Mouse (Mus musculus) small intestine, adult 2 months (tissue): ENCODE results near the gene Tubb2a. TPM values are rescaled to one million over a fixed set of nuclear protein-coding genes. Genes with fewer than 3 reads are reported as not detected.

Experiments used
- H3K27ac ChIP-seq: fragments of 200-500 bp; 2 replicates; pipeline ENCODE4 v1.5.1; 2012; ENCODE audit warnings: low read depth, low read length, control low read depth, inconsistent platforms; ENCODE audit not compliant: insufficient read depth
- H3K27me3 ChIP-seq: fragments of 200-500 bp; 2 replicates; pipeline ENCODE4 v1.6.1; 2012; ENCODE audit warnings: mild to moderate bottlenecking, moderate library complexity, low read length, inconsistent platforms; ENCODE audit not compliant: control insufficient read depth, insufficient read depth
- H3K36me3 ChIP-seq: fragments of 200-500 bp; 2 replicates; pipeline ENCODE4 v1.6.1; 2012; ENCODE audit warnings: mild to moderate bottlenecking, low read length, control low read depth, inconsistent platforms; ENCODE audit not compliant: control insufficient read depth, insufficient read depth
- H3K4me1 ChIP-seq: fragments of 200-500 bp; 2 replicates; pipeline ENCODE4 v1.6.1; 2012; ENCODE audit warnings: low read length, inconsistent platforms, mixed read lengths; ENCODE audit not compliant: control insufficient read depth, insufficient read depth, insufficient read length
- H3K4me3 ChIP-seq: fragments of 200-500 bp; 2 replicates; pipeline ENCODE4 v1.5.1; 2012; ENCODE audit warnings: low read depth, mild to moderate bottlenecking, control low read depth, inconsistent platforms, low read length, moderate library complexity
- CTCF ChIP-seq: fragments of 200-500 bp; IDR thresholded peaks from 2 replicates; pipeline ENCODE4 v1.5.1; 2012; ENCODE audit warnings: low read depth, mild to moderate bottlenecking, control low read depth, inconsistent platforms, low read length, moderate library complexity, mixed read lengths; ENCODE audit not compliant: insufficient replicate concordance, insufficient read length; ENCODE audit errors: extremely low read depth
- POLR2A ChIP-seq: fragments of 200-500 bp; IDR thresholded peaks from 2 replicates; pipeline ENCODE4 v1.6.1; 2012; ENCODE audit warnings: low read depth, mild to moderate bottlenecking, control low read depth, inconsistent platforms, low read length, moderate library complexity
- WGBS: fragments of 180-500 bp; shearing (Covaris S2); methylation state at CpG from one replicate; pipeline ENCODE4 v1.1.7; 2018; 5-methylcytosine and 5-hydroxymethylcytosine counted together
- polyA plus RNA-seq: library from polyadenylated mRNA; depleted of rRNA; stranded (reverse); fragments of >200 nt; gene quantifications from 2 replicates; pipeline ENCODE4 v1.2.3, GENCODE M21; 2012; rRNA removed

The Tubb2a gene
- 132 and 176 TPM in 2 replicates for polyA plus RNA-seq

- WGBS = under 1% methylated on average over 45 of the region's 45 CpGs
These were observed at the start of gene Tubb2a for GRCm38 (mm10) chr13:34077492-34078271. Tubb2a (minus strand) TSS chr13:34078007.

GRCm38 (mm10) chr13:34125711-34126110 lies 47.9 kb upstream of the Tubb2a start:
- H3K27ac ChIP-seq = no peak overlapping the region
- TF ChIP-seq POLR2A (no peak), CTCF (no peak)

More at GRCm38 (mm10) chr13:34077492-34078271, at the start of gene Tubb2a:
- Histone ChIP-seq H3K36me3 (peaks cover 3% of the 10 kb centered on the region; the same call in 1 of the 2 replicates), H3K4me1 (peaks cover 11% of the 10 kb centered on the region), H3K27ac (no peak within 1 kb of the TSS), H3K4me3 (peak within 1 kb of the TSS; percentile 70), H3K27me3 (no peaks in the 10 kb centered on the region)
- TF ChIP-seq CTCF = peak; percentile 55; the same call in 1 of the 2 replicates
- TF ChIP-seq POLR2A = peak; percentile 96

GRCm38 (mm10) chr13:34120536-34120935 lies 42.7 kb upstream of the Tubb2a start:
- H3K36me3 ChIP-seq = no peaks in the 10 kb centered on the region
- no peak overlapping the region for H3K4me3 ChIP-seq
- H3K27ac ChIP-seq = no peak overlapping the region
- WGBS = 31% methylated on average over 2 of the region's 2 CpGs
- no peaks in the 10 kb centered on the region for H3K27me3 ChIP-seq
- peaks cover 14% of the 10 kb centered on the region for H3K4me1 ChIP-seq
- no peak for TF ChIP-seq POLR2A
- TF ChIP-seq CTCF = no peak

More at GRCm38 (mm10) chr13:34125711-34126110, 47.9 kb upstream of the Tubb2a start:
- WGBS = 68% methylated on average over 4 of the region's 4 CpGs
- Histone ChIP-seq H3K36me3 (no peaks in the 10 kb centered on the region), H3K27me3 (0 out of 2 replicates have a peak, but pooled peaks cover 3% of the 10 kb centered on the region), H3K4me3 (no peak overlapping the region), H3K4me1 (peaks cover 22% of the 10 kb centered on the region)

- H3K27ac ChIP-seq = no peak overlapping the region
- TF ChIP-seq POLR2A (no peak), CTCF (no peak)
- 22% methylated on average over 4 of the region's 4 CpGs for WGBS
These were observed 41.6 kb upstream of the Tubb2a start for GRCm38 (mm10) chr13:34119406-34119805.

GRCm38 (mm10) chr13:34118816-34119215 lies 41.0 kb upstream of the Tubb2a start:
- H3K4me3 ChIP-seq = no peak overlapping the region
- 85% methylated on average over 4 of the region's 4 CpGs for WGBS
- H3K4me1 ChIP-seq = peaks cover 14% of the 10 kb centered on the region
- H3K36me3 ChIP-seq = no peaks in the 10 kb centered on the region
- no peaks in the 10 kb centered on the region for H3K27me3 ChIP-seq
- H3K27ac ChIP-seq = no peak overlapping the region
- TF ChIP-seq CTCF (no peak), POLR2A (no peak)

More at GRCm38 (mm10) chr13:34119406-34119805, 41.6 kb upstream of the Tubb2a start:
- H3K4me1 ChIP-seq = peaks cover 14% of the 10 kb centered on the region
- no peaks in the 10 kb centered on the region for H3K36me3 ChIP-seq
- H3K27me3 ChIP-seq = no peaks in the 10 kb centered on the region
- no peak overlapping the region for H3K4me3 ChIP-seq

- H3K36me3 ChIP-seq = no peaks in the 10 kb centered on the region
- 88% methylated on average over 6 of the region's 6 CpGs for WGBS
- no peak overlapping the region for H3K4me3 ChIP-seq
- TF ChIP-seq POLR2A = no peak
- no peak for TF ChIP-seq CTCF
- no peaks in the 10 kb centered on the region for H3K27me3 ChIP-seq
- H3K27ac ChIP-seq = no peak overlapping the region
- H3K4me1 ChIP-seq = peaks cover 22% of the 10 kb centered on the region
These were observed 38.7 kb upstream of the Tubb2a start for GRCm38 (mm10) chr13:34116508-34116907.

GRCm38 (mm10) chr13:34114654-34115053 lies 36.8 kb upstream of the Tubb2a start:
- WGBS = 95% methylated on average over 4 of the region's 4 CpGs
- no peaks in the 10 kb centered on the region for H3K27me3 ChIP-seq
- no peak overlapping the region for H3K4me3 ChIP-seq
- no peak overlapping the region for H3K27ac ChIP-seq
- TF ChIP-seq POLR2A (no peak), CTCF (no peak)
- H3K4me1 ChIP-seq = peaks cover 9% of the 10 kb centered on the region; the same call in 1 of the 2 replicates
- H3K36me3 ChIP-seq = no peaks in the 10 kb centered on the region
